Mouse (Mus musculus): ENCODE results near the gene Rad23b.

- no peak for TF ChIP-seq CTCF (IDR thresholded peaks at IDR 0.05; ENCODE audit: low read depth, low read length)
- TF ChIP-seq POLR2A (IDR thresholded peaks at IDR 0.05; ENCODE audit: insufficient read depth, low read length), result no peak
- TF ChIP-seq EP300 (IDR thresholded peaks at IDR 0.05; ENCODE audit: insufficient read depth, low read depth, low read length), result no peak
These were observed 42.6 kb downstream of the Rad23b start for GRCm38 (mm10) chr4:55392445-55392844.
